9 mouse cellular contexts compared by ENCODE assay signal in the genomic region with DNA sequence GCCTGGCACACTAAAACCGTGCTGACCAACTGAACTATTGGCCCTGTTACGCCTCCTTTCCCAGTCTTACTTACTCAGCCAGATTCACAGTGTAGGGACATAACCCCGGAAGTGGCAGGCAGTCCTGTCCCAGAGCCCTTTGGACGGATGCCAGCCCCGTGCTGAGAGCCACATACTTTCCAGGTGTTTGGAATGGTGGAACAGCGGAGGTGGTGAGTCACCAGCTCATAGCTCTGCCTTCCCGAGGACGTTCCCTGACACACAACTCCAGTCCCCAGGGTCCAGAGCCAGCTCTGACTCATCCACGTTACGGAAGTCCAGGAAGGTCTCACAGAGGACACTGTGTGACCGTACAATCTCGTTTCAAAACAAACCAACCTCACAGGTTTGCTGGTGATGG.
DNase-seq lines count a peak whose midpoint lies in the region; ATAC-seq lines count a peak whose summit lies in the region.
"Had no signal": no experiment of that assay in that cellular context is flagged by ENCODE, and none has a peak within 500 bp of the region (broad histone marks: within the 10 kb centered on the region; RNA-seq: fewer than 3 reads in every experiment).

No protein-coding gene starts in this region.

- ATAC-seq in liver, embryonic 15.5 days (ENCODE audit: insufficient read depth): peak; percentile 31
- no peak for ATAC-seq in midbrain, embryonic 16.5 days
- no peak for ATAC-seq in forebrain, embryonic 11.5 days (replicated peaks; ENCODE audit: low FRiP score)

- H3K9me3 ChIP-seq in liver, embryonic 15.5 days (replicated peaks): no peaks in the 10 kb centered on the region
- no peaks in the 10 kb centered on the region for H3K9me3 ChIP-seq in midbrain, embryonic 16.5 days (replicated peaks; ENCODE audit: control insufficient read depth, low read length, poor library complexity, severe bottlenecking)
- H3K9me3 ChIP-seq in forebrain, embryonic 11.5 days (ENCODE audit: control insufficient read depth, low read length): no peaks in the 10 kb centered on the region

- 64% methylated on average over 12 of the region's 12 CpGs for WGBS in liver, embryonic 15.5 days (ENCODE audit: insufficient replicate concordance)
- 85% methylated on average over 12 of the region's 12 CpGs for WGBS in midbrain, embryonic 16.5 days
- 87% methylated on average over 12 of the region's 12 CpGs for WGBS in forebrain, embryonic 11.5 days

- H3K27me3 ChIP-seq in liver, embryonic 15.5 days: no peaks in the 10 kb centered on the region
- no peaks in the 10 kb centered on the region; the same call in 1 of the 2 replicates for H3K27me3 ChIP-seq in midbrain, embryonic 16.5 days (ENCODE audit: control insufficient read depth, insufficient read depth, low read depth, low read length)
- H3K27me3 ChIP-seq in forebrain, embryonic 11.5 days (ENCODE audit: control insufficient read depth, insufficient read depth, low read length): no peaks in the 10 kb centered on the region
- H3K27me3 ChIP-seq: CH12.LX had no signal

- H3K4me2 ChIP-seq in liver, embryonic 15.5 days: no peak overlapping the region
- H3K4me2 ChIP-seq in midbrain, embryonic 16.5 days (ENCODE audit: low read length): no peak overlapping the region
- no peak overlapping the region for H3K4me2 ChIP-seq in forebrain, embryonic 11.5 days (ENCODE audit: low read depth, low read length, severe bottlenecking)

- no peaks in the 10 kb centered on the region for H3K36me3 ChIP-seq in liver, embryonic 15.5 days (replicated peaks)
- H3K36me3 ChIP-seq in midbrain, embryonic 16.5 days (ENCODE audit: control insufficient read depth, insufficient read depth, low read length): no peaks in the 10 kb centered on the region
- no peaks in the 10 kb centered on the region for H3K36me3 ChIP-seq in forebrain, embryonic 11.5 days (ENCODE audit: control insufficient read depth, insufficient read depth, low read length)

- no peak overlapping the region for H3K27ac ChIP-seq in liver, embryonic 15.5 days (replicated peaks)
- H3K27ac ChIP-seq in midbrain, embryonic 16.5 days (ENCODE audit: low read length): no peak overlapping the region
- H3K27ac ChIP-seq in forebrain, embryonic 11.5 days (ENCODE audit: low read depth, low read length): no peak overlapping the region

- no peak overlapping the region for H3K4me3 ChIP-seq in liver, embryonic 15.5 days (replicated peaks)
- H3K4me3 ChIP-seq in midbrain, embryonic 16.5 days (ENCODE audit: low read depth, low read length): no peak overlapping the region
- no peak overlapping the region for H3K4me3 ChIP-seq in forebrain, embryonic 11.5 days (ENCODE audit: low read depth, low read length)

- peaks cover 29% of the 10 kb centered on the region for H3K4me1 ChIP-seq in liver, embryonic 15.5 days (replicated peaks)
- H3K4me1 ChIP-seq in midbrain, embryonic 16.5 days (ENCODE audit: control insufficient read depth, insufficient read depth, low read length): peaks cover 2% of the 10 kb centered on the region; the same call in 1 of the 2 replicates
- peaks cover 7% of the 10 kb centered on the region; the same call in 1 of the 2 replicates for H3K4me1 ChIP-seq in forebrain, embryonic 11.5 days (replicated peaks; ENCODE audit: control insufficient read depth, insufficient read depth, low read length)

- intact Hi-C loops in heart, postnatal 10 days (cut with DNase I): no loop called here
- intact Hi-C loops in left cerebral cortex, postnatal 4 days (cut with DNase I): no loop called here

- no peak overlapping the region for H3K9ac ChIP-seq in liver, embryonic 15.5 days
- no peak overlapping the region for H3K9ac ChIP-seq in midbrain, embryonic 16.5 days (ENCODE audit: low read depth, low read length)
- H3K9ac ChIP-seq in forebrain, embryonic 11.5 days (ENCODE audit: low read length): no peak overlapping the region

- peak; percentile 65 for DNase-seq in ovary, adult 18-20 months (ENCODE audit: low spot score)
- DNase-seq in ovary, postnatal 14 days (ENCODE audit: low spot score): no peak
- peak; percentile 93 for DNase-seq in heart, postnatal 10 days
- DNase-seq in urinary bladder, postnatal 25 days (ENCODE audit: low spot score): peak; percentile 81
- DNase-seq in left cerebral cortex, postnatal 4 days: no peak
- DNase-seq in forebrain, embryonic 11.5 days (ENCODE audit: low spot score): no peak

Comparison
In these comparisons a context has a peak if more than half of its experiments do, and no peak if none do; other contexts are left out.
1. DNase-seq: peak in ovary, adult 18-20 months (single experiment), heart, postnatal 10 days (2 of 2) and urinary bladder, postnatal 25 days (single experiment); none in ovary, postnatal 14 days (single experiment), left cerebral cortex, postnatal 4 days (single experiment) and forebrain, embryonic 11.5 days (single experiment).